Mouse (Mus musculus): ENCODE data around the gene Mia2. TPM values are rescaled to one million over a fixed set of nuclear protein-coding genes. Genes with fewer than 3 reads are reported as not detected.

Mia2 gene
- total and polyA plus RNA-seq, 3 experiments = 103 to 175 TPM; not detected in 1

DNA sequence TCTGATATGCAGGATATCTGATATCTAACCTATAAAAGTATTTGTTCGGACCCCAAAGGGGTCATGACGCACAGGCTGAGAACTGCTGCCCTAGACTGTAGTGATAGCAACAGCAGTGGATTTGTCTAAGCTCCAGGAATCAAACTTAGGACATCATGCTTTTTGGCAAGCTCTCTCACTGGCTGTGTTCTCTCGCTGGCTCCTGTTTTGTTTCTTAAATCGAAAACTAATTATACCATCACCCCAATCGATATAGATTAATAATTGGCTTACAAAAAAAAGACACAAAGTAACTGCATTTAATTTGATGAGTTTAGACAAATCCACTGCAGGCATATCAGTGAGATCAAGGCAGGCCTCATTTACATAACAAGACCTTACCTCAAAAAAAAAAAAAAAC lies 10.9 kb downstream of the Mia2 start:
- TF ChIP-seq GATA1 (IDR thresholded peaks at IDR 0.05; ENCODE audit: low read depth, low read length) = no peak
- Histone ChIP-seq H3K9me3 (replicated peaks; ENCODE audit: insufficient read depth, low read length) (no peaks in the 10 kb centered on the region), H3K27ac (ENCODE audit: control insufficient read depth, low read depth, low read length) (no peak overlapping the region), H3K9ac (ENCODE audit: control insufficient read depth, low read depth, low read length, poor library complexity, severe bottlenecking) (no peak overlapping the region), H3K4me1 (ENCODE audit: control insufficient read depth in 1 of 2, insufficient read depth in 2 of 2, low read length in 2 of 2) (no peaks in the 10 kb centered on the region), H3K27me3 (ENCODE audit: control insufficient read depth in 1 of 2, insufficient read depth in 2 of 2, low read length in 2 of 2) (no peaks in the 10 kb centered on the region), H3K4me3 (ENCODE audit: control insufficient read depth in 1 of 2, insufficient read depth in 1 of 2, low read depth in 2 of 2, low read length in 2 of 2) (no peak overlapping the region), H3K79me2 (ENCODE audit: control insufficient read depth, insufficient read depth, low read length, poor library complexity) (no peaks in the 10 kb centered on the region), H3K36me3 (ENCODE audit: control insufficient read depth in 1 of 2, insufficient read depth in 2 of 2, low read length in 2 of 2) (no peaks in the 10 kb centered on the region)
- no peak for DNase-seq (ENCODE audit: low read depth, low spot score)

- no peak for DNase-seq (ENCODE audit: low read depth, low spot score)
- TF ChIP-seq EP300 (IDR thresholded peaks at IDR 0.05; ENCODE audit: low read depth in 1 of 2, low read length in 2 of 2) (no peak), MAZ (IDR thresholded peaks at IDR 0.05; ENCODE audit: low read depth, low read length) (no peak), MAFK (IDR thresholded peaks at IDR 0.05; ENCODE audit: borderline replicate concordance, low read depth, low read length) (no peak), TCF12 (IDR thresholded peaks at IDR 0.05; ENCODE audit: low read depth, low read length) (no peak), ZNF384 (IDR thresholded peaks at IDR 0.05; ENCODE audit: low read depth, low read length) (no peak), MYB (IDR thresholded peaks at IDR 0.05; ENCODE audit: low read depth, low read length) (no peak), NELFE (IDR thresholded peaks at IDR 0.05; ENCODE audit: low read depth, low read length) (no peak)
Measured at GRCm38 (mm10) chr12:59107926-59108325, 12.3 kb downstream of the Mia2 start.

GRCm38 (mm10) chr12:59117184-59117583 lies 21.6 kb downstream of the Mia2 start:
- no peak overlapping the region for H3K27ac ChIP-seq (ENCODE audit: control insufficient read depth, low read depth, low read length)
- TF ChIP-seq MAZ (IDR thresholded peaks at IDR 0.05; ENCODE audit: low read depth, low read length) (no peak), NRF1 (IDR thresholded peaks at IDR 0.05; ENCODE audit: insufficient read depth, low read depth, low read length, poor library complexity, severe bottlenecking) (no peak), USF2 (IDR thresholded peaks at IDR 0.05; ENCODE audit: borderline replicate concordance in 1 of 2, insufficient read depth in 1 of 2, low read depth in 1 of 2, low read length in 2 of 2) (no peak), MXI1 (IDR thresholded peaks at IDR 0.05; ENCODE audit: low read depth, low read length) (no peak), CHD1 (IDR thresholded peaks at IDR 0.05; ENCODE audit: low read depth, low read length) (no peak), ZMIZ1 (IDR thresholded peaks at IDR 0.05; ENCODE audit: low read depth, low read length) (no peak), GABPA (IDR thresholded peaks at IDR 0.05; ENCODE audit: low read depth, low read length) (no peak), ETS1 (IDR thresholded peaks at IDR 0.05; ENCODE audit: low read depth, low read length) (no peak), BHLHE40 (IDR thresholded peaks at IDR 0.05; ENCODE audit: borderline replicate concordance, low read depth, low read length) (no peak), NELFE (IDR thresholded peaks at IDR 0.05; ENCODE audit: low read depth, low read length) (no peak), ZKSCAN1 (IDR thresholded peaks at IDR 0.05; ENCODE audit: low read depth, low read length) (no peak), ELF1 (IDR thresholded peaks at IDR 0.05; ENCODE audit: low read depth, low read length) (no peak), RCOR1 (IDR thresholded peaks at IDR 0.05; ENCODE audit: low read depth, low read length) (no peak), MAX (IDR thresholded peaks at IDR 0.05; ENCODE audit: low read length) (no peak), TCF12 (IDR thresholded peaks at IDR 0.05; ENCODE audit: low read depth, low read length) (no peak)
- H3K9me3 ChIP-seq (replicated peaks; ENCODE audit: insufficient read depth, low read length) = no peaks in the 10 kb centered on the region
- H3K36me3 ChIP-seq (ENCODE audit: control insufficient read depth in 1 of 2, insufficient read depth in 2 of 2, low read length in 2 of 2) = no peaks in the 10 kb centered on the region
- no peaks in the 10 kb centered on the region for H3K79me2 ChIP-seq (ENCODE audit: control insufficient read depth, insufficient read depth, low read length, poor library complexity)
- H3K9ac ChIP-seq (ENCODE audit: control insufficient read depth, low read depth, low read length, poor library complexity, severe bottlenecking) = no peak overlapping the region
- no peaks in the 10 kb centered on the region for H3K4me1 ChIP-seq (ENCODE audit: control insufficient read depth in 1 of 2, insufficient read depth in 2 of 2, low read length in 2 of 2)
- no peak overlapping the region for H3K4me3 ChIP-seq (ENCODE audit: control insufficient read depth in 1 of 2, insufficient read depth in 1 of 2, low read depth in 2 of 2, low read length in 2 of 2)
- no peaks in the 10 kb centered on the region for H3K27me3 ChIP-seq (ENCODE audit: control insufficient read depth in 1 of 2, insufficient read depth in 2 of 2, low read length in 2 of 2)
- DNase-seq (ENCODE audit: low read depth, low spot score) = no peak

More at GRCm38 (mm10) chr12:59107926-59108325, 12.3 kb downstream of the Mia2 start:
- Histone ChIP-seq H3K27ac (ENCODE audit: control insufficient read depth, low read depth, low read length) (no peak overlapping the region), H3K79me2 (ENCODE audit: control insufficient read depth, insufficient read depth, low read length, poor library complexity) (no peaks in the 10 kb centered on the region), H3K9ac (ENCODE audit: control insufficient read depth, low read depth, low read length, poor library complexity, severe bottlenecking) (no peak overlapping the region), H3K4me1 (ENCODE audit: control insufficient read depth in 1 of 2, insufficient read depth in 2 of 2, low read length in 2 of 2) (no peaks in the 10 kb centered on the region), H3K4me3 (ENCODE audit: control insufficient read depth in 1 of 2, insufficient read depth in 1 of 2, low read depth in 2 of 2, low read length in 2 of 2) (no peak overlapping the region), H3K9me3 (replicated peaks; ENCODE audit: insufficient read depth, low read length) (no peaks in the 10 kb centered on the region), H3K36me3 (ENCODE audit: control insufficient read depth in 1 of 2, insufficient read depth in 2 of 2, low read length in 2 of 2) (no peaks in the 10 kb centered on the region), H3K27me3 (ENCODE audit: control insufficient read depth in 1 of 2, insufficient read depth in 2 of 2, low read length in 2 of 2) (no peaks in the 10 kb centered on the region)
